Mouse (Mus musculus): ENCODE results near the gene Prkca. TPM values are rescaled to one million over a fixed set of nuclear protein-coding genes. Genes with fewer than 3 reads are reported as not detected.

The Prkca gene
- polyA plus RNA-seq (2012; rRNA removed) = 2.2 and 2.3 TPM in 2 replicates

GRCm38 (mm10) chr11:108343789-108344462 lies at the start of gene Prkca:
Gene Prkca, minus strand, starts transcription at chr11:108343928.
- Histone ChIP-seq H3K27me3 (ENCODE audit: control insufficient read depth, insufficient read depth, low read length) (no peaks in the 10 kb centered on the region), H3K27ac (ENCODE audit: control insufficient read depth, insufficient read depth, low read depth, low read length) (no peak within 1 kb of the TSS), H3K4me3 (ENCODE audit: control insufficient read depth, low read depth, low read length) (peak within 1 kb of the TSS; percentile 74), H3K36me3 (ENCODE audit: control insufficient read depth, insufficient read depth, low read length) (no peaks in the 10 kb centered on the region), H3K4me1 (ENCODE audit: control insufficient read depth, insufficient read depth, low read length) (peaks cover 14% of the 10 kb centered on the region)
- TF ChIP-seq CTCF (IDR thresholded peaks at IDR 0.05; ENCODE audit: control insufficient read depth, insufficient read depth, insufficient replicate concordance, low read depth, low read length) (no peak), POLR2A (IDR thresholded peaks at IDR 0.05; ENCODE audit: control insufficient read depth, low read depth, low read length) (peak; percentile 38; the same call in 1 of the 2 replicates)

- H3K27me3 ChIP-seq (ENCODE audit: control insufficient read depth, insufficient read depth, low read length) = no peaks in the 10 kb centered on the region
- TF ChIP-seq CTCF (IDR thresholded peaks at IDR 0.05; ENCODE audit: control insufficient read depth, insufficient read depth, insufficient replicate concordance, low read depth, low read length) (no peak), POLR2A (IDR thresholded peaks at IDR 0.05; ENCODE audit: control insufficient read depth, low read depth, low read length) (no peak)
- H3K27ac ChIP-seq (ENCODE audit: control insufficient read depth, insufficient read depth, low read depth, low read length) = no peak overlapping the region
Observed at GRCm38 (mm10) chr11:108385666-108386024, 41.9 kb upstream of the Prkca start.

GRCm38 (mm10) chr11:108384920-108385665 lies 41.4 kb upstream of the Prkca start:
- Histone ChIP-seq H3K4me1 (ENCODE audit: control insufficient read depth, insufficient read depth, low read length) (no peaks in the 10 kb centered on the region), H3K27ac (ENCODE audit: control insufficient read depth, insufficient read depth, low read depth, low read length) (no peak overlapping the region), H3K36me3 (ENCODE audit: control insufficient read depth, insufficient read depth, low read length) (no peaks in the 10 kb centered on the region), H3K27me3 (ENCODE audit: control insufficient read depth, insufficient read depth, low read length) (no peaks in the 10 kb centered on the region), H3K4me3 (ENCODE audit: control insufficient read depth, low read depth, low read length) (no peak overlapping the region)
- TF ChIP-seq POLR2A (IDR thresholded peaks at IDR 0.05; ENCODE audit: control insufficient read depth, low read depth, low read length) (no peak), CTCF (IDR thresholded peaks at IDR 0.05; ENCODE audit: control insufficient read depth, insufficient read depth, insufficient replicate concordance, low read depth, low read length) (no peak)

More at GRCm38 (mm10) chr11:108385666-108386024, 41.9 kb upstream of the Prkca start:
- Histone ChIP-seq H3K36me3 (ENCODE audit: control insufficient read depth, insufficient read depth, low read length) (no peaks in the 10 kb centered on the region), H3K4me3 (ENCODE audit: control insufficient read depth, low read depth, low read length) (no peak overlapping the region), H3K4me1 (ENCODE audit: control insufficient read depth, insufficient read depth, low read length) (no peaks in the 10 kb centered on the region)

GRCm38 (mm10) chr11:108382664-108383063 lies 38.9 kb upstream of the Prkca start:
- Histone ChIP-seq H3K36me3 (ENCODE audit: control insufficient read depth, insufficient read depth, low read length) (no peaks in the 10 kb centered on the region), H3K27me3 (ENCODE audit: control insufficient read depth, insufficient read depth, low read length) (no peaks in the 10 kb centered on the region), H3K4me3 (ENCODE audit: control insufficient read depth, low read depth, low read length) (no peak overlapping the region; the same call in 1 of the 2 replicates), H3K4me1 (ENCODE audit: control insufficient read depth, insufficient read depth, low read length) (no peaks in the 10 kb centered on the region), H3K27ac (ENCODE audit: control insufficient read depth, insufficient read depth, low read depth, low read length) (no peak overlapping the region)
- TF ChIP-seq CTCF (IDR thresholded peaks at IDR 0.05; ENCODE audit: control insufficient read depth, insufficient read depth, insufficient replicate concordance, low read depth, low read length) = no peak
- TF ChIP-seq POLR2A (IDR thresholded peaks at IDR 0.05; ENCODE audit: control insufficient read depth, low read depth, low read length) = no peak

GRCm38 (mm10) chr11:108378363-108378751 lies 34.6 kb upstream of the Prkca start:
- TF ChIP-seq POLR2A (IDR thresholded peaks at IDR 0.05; ENCODE audit: control insufficient read depth, low read depth, low read length) = no peak
- TF ChIP-seq CTCF (IDR thresholded peaks at IDR 0.05; ENCODE audit: control insufficient read depth, insufficient read depth, insufficient replicate concordance, low read depth, low read length) = no peak
- H3K4me3 ChIP-seq (ENCODE audit: control insufficient read depth, low read depth, low read length) = peak overlapping the region; percentile 69
- H3K4me1 ChIP-seq (ENCODE audit: control insufficient read depth, insufficient read depth, low read length) = no peaks in the 10 kb centered on the region
- no peaks in the 10 kb centered on the region for H3K36me3 ChIP-seq (ENCODE audit: control insufficient read depth, insufficient read depth, low read length)
- H3K27ac ChIP-seq (ENCODE audit: control insufficient read depth, insufficient read depth, low read depth, low read length) = no peak overlapping the region
- no peaks in the 10 kb centered on the region for H3K27me3 ChIP-seq (ENCODE audit: control insufficient read depth, insufficient read depth, low read length)

- H3K36me3 ChIP-seq (ENCODE audit: control insufficient read depth, insufficient read depth, low read length) = no peaks in the 10 kb centered on the region
- no peaks in the 10 kb centered on the region for H3K27me3 ChIP-seq (ENCODE audit: control insufficient read depth, insufficient read depth, low read length)
- peak overlapping the region; percentile 69 for H3K4me3 ChIP-seq (ENCODE audit: control insufficient read depth, low read depth, low read length)
- H3K4me1 ChIP-seq (ENCODE audit: control insufficient read depth, insufficient read depth, low read length) = no peaks in the 10 kb centered on the region
- TF ChIP-seq POLR2A (IDR thresholded peaks at IDR 0.05; ENCODE audit: control insufficient read depth, low read depth, low read length) (no peak), CTCF (IDR thresholded peaks at IDR 0.05; ENCODE audit: control insufficient read depth, insufficient read depth, insufficient replicate concordance, low read depth, low read length) (peak; percentile 79)
- H3K27ac ChIP-seq (ENCODE audit: control insufficient read depth, insufficient read depth, low read depth, low read length) = no peak overlapping the region
Observed at GRCm38 (mm10) chr11:108377680-108378362, 34.1 kb upstream of the Prkca start.

GRCm38 (mm10) chr11:108376815-108377214 lies 33.1 kb upstream of the Prkca start:
- no peak for TF ChIP-seq POLR2A (IDR thresholded peaks at IDR 0.05; ENCODE audit: control insufficient read depth, low read depth, low read length)
- no peak for TF ChIP-seq CTCF (IDR thresholded peaks at IDR 0.05; ENCODE audit: control insufficient read depth, insufficient read depth, insufficient replicate concordance, low read depth, low read length)

More at GRCm38 (mm10) chr11:108376815-108377214, 33.1 kb upstream of the Prkca start:
- Histone ChIP-seq H3K4me1 (ENCODE audit: control insufficient read depth, insufficient read depth, low read length) (no peaks in the 10 kb centered on the region), H3K4me3 (ENCODE audit: control insufficient read depth, low read depth, low read length) (no peak overlapping the region), H3K27ac (ENCODE audit: control insufficient read depth, insufficient read depth, low read depth, low read length) (no peak overlapping the region), H3K36me3 (ENCODE audit: control insufficient read depth, insufficient read depth, low read length) (no peaks in the 10 kb centered on the region), H3K27me3 (ENCODE audit: control insufficient read depth, insufficient read depth, low read length) (no peaks in the 10 kb centered on the region)
